Mouse (Mus musculus) spleen, postnatal 36 days (tissue): ENCODE data around the gene Mdh2.

Experiments
- DNase-seq, 2 experiments: peaks; one replicate each; pipeline ENCODE4 v3.0.0; 2022; ENCODE audit warnings: low spot score in 2 of 2, mixed read lengths in 1 of 2

Gene Mdh2

DNA sequence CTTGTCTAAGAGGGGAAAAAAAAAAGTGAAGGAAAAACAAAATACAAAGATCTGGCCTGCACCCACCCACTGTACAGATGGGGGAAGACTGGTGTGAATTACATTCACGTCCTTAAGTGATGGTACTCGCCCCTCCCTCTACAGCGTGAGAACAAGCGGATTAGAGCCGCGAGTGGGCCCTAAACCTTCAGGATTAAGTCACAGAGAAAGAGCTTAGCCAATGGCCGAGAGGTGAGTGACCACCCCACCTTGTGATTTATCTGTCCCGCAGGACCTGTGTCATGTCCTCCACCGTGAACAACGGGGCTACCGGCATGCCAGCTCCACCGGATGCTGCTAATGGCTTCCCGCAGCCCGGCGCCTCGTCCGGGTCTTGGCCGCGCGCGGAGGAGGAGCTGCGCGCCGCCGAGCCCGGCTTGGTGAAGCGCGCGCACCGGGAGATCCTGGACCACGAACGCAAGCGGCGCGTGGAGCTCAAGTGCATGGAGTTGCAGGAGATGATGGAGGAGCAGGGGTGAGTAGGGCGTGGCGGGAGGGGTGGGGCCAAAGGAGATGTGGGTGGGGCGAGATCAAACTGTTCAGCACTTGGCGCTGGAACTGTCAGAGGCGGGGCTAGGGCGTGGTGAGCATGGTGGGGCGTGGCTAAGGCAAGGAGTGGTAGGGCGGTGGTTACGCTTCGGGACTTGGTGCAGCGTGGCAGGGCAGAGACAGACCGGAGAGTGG, 56.6 kb downstream of the Mdh2 start:
- DNase-seq = peak; percentile 60 to 63

GRCm38 (mm10) chr5:135835492-135835858, 57.2 kb downstream of the Mdh2 start:
- DNase-seq = no peak

- no peak for DNase-seq
Measured at GRCm38 (mm10) chr5:135835981-135836380, 57.7 kb downstream of the Mdh2 start.
